Mouse (Mus musculus): Measurements from ENCODE around the gene Actl6b. TPM values are rescaled to one million over a fixed set of nuclear protein-coding genes. Genes with fewer than 3 reads are reported as not detected.
"Not testable (repeated sequence)": the region's sequence is repeated elsewhere in the genome, so short reads cannot be mapped to it uniquely, and the experiment has no call there.

Actl6b gene
- polyA plus RNA-seq, 1 experiment = not detected

DNA sequence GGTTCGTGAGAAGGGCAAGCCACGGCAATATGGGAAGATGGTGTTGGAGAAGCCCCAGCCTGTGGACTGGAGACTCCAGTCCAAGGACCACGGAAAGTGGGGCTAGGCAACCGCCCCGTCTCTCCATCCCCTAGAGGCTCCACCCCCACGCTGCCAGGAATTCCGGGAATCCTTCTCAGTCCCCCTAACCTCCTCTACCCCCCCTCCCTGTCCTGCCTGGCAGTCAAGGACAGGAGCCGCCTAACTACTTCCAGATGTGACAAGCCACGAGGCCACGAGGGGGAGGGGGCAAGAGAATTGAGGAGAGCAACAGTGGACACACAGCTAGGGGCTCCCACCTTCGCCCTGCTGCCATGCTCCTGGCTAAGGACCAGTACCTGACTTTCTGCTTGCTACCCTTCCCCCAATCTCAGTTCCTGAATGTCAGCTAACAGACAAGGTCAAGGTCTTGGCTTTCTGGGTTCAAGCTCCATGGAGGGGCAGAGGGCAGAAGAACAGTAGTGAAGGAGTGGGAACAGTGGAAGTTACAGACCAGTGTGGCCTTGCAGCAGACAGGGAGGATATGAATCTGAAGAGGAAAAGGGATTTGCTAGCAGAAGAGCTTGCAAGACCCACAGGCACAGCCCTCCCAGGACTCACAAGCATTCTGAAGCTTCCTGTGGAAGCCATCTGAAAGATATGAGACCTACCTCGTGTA is 57.4 kb downstream of the Actl6b start:
- no peak for TF ChIP-seq GATA1 (IDR thresholded peaks at IDR 0.05; ENCODE audit: borderline replicate concordance, low read length)
- TF ChIP-seq FLI1 (IDR thresholded peaks at IDR 0.05; ENCODE audit: low read length) = no peak
- Histone ChIP-seq H3K9me3 (no peaks in the 10 kb centered on the region), H3K27me3 (replicated peaks) (peaks cover 5% of the 10 kb centered on the region), H3K4me3 (replicated peaks) (peak overlapping the region; percentile 50), H3K36me3 (replicated peaks; ENCODE audit: low read length) (peaks cover 33% of the 10 kb centered on the region), H3K4me1 (peaks cover 35% of the 10 kb centered on the region)

DNA sequence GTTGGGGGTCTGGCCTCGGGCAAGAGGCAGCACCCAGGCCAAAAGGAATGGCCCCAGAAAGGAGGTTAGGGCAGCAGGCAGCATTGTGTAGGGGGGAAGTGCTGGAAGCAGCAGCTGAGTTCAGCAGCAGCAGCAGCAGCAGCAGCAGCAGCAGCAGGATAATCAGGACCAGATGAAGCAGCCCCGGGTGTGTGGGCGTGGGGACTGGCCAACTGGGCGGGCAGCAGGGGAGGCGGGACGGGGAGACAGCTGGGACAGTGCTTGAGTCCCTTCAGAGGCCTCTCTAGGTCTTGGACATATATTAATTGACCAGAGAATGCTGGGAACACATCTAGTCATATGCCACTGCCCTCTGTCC is 57.9 kb downstream of the Actl6b start:
- no peak overlapping the region for H3K4me3 ChIP-seq (replicated peaks)
- H3K4me1 ChIP-seq = peaks cover 30% of the 10 kb centered on the region
- peaks cover 7% of the 10 kb centered on the region for H3K27me3 ChIP-seq (replicated peaks)
- TF ChIP-seq GATA1 (IDR thresholded peaks at IDR 0.05; ENCODE audit: borderline replicate concordance, low read length) = no peak
- TF ChIP-seq FLI1 (IDR thresholded peaks at IDR 0.05; ENCODE audit: low read length) = no peak
- H3K36me3 ChIP-seq (replicated peaks; ENCODE audit: low read length) = peaks cover 29% of the 10 kb centered on the region
- H3K9me3 ChIP-seq = no peaks in the 10 kb centered on the region

DNA sequence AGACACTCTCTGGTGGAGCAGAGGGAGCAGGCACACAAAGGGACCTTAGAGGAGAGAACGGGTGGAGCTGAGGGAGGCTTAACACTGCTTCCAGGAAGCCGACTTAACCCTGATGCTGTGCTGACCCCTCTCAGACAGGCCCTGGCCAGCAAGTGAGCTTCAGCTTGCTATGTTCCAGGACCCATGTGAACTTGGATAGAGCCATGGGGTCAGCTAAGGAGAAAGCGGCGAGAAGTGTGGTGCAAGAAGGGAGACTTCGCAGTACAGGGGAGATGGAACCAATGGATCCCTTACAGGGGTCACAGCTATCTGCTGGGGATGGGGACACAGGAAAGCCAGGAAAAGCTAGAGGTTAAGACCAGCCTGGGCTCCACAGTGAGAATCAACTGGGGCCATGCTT is 59.8 kb downstream of the Actl6b start:
- peaks cover 18% of the 10 kb centered on the region for H3K27me3 ChIP-seq (replicated peaks)
- H3K9me3 ChIP-seq = no peaks in the 10 kb centered on the region
- no peak for TF ChIP-seq GATA1 (IDR thresholded peaks at IDR 0.05; ENCODE audit: borderline replicate concordance, low read length)
- no peak overlapping the region for H3K4me3 ChIP-seq (replicated peaks)
- peaks cover 14% of the 10 kb centered on the region for H3K36me3 ChIP-seq (replicated peaks; ENCODE audit: low read length)
- H3K4me1 ChIP-seq = peaks cover 30% of the 10 kb centered on the region

DNA sequence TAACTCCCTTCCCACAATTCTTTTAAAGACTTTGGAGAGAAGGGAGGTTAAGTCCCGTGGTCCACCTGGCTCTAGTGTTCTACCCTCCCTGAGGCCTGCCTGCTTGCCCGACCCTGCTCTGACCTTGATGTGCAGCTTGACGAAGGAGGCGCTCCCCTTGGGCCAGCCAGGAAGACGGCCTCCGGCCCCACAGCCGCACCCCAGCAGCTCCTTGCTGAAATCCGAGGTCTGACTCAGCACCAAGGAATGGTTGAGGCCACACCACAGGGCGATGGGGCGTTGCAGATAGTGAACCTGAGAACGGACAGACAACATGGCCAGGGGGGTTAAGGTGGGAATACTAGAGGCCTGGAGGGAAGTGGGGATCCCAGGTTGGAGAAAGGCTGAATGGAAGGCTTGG is 60.2 kb downstream of the Actl6b start, which contains the start of gene Pcolce:
Gene Pcolce, minus strand, starts transcription at position 235 of the 400 bp plus-strand sequence.
- H3K4me3 ChIP-seq (replicated peaks) = no peak within 1 kb of the TSS
- TF ChIP-seq GATA1 (IDR thresholded peaks at IDR 0.05; ENCODE audit: borderline replicate concordance, low read length) (no peak), FLI1 (IDR thresholded peaks at IDR 0.05; ENCODE audit: low read length) (no peak)
- H3K36me3 ChIP-seq (replicated peaks; ENCODE audit: low read length) = peaks cover 14% of the 10 kb centered on the region
- no peaks in the 10 kb centered on the region for H3K9me3 ChIP-seq
- peaks cover 35% of the 10 kb centered on the region for H3K4me1 ChIP-seq
- peaks cover 23% of the 10 kb centered on the region for H3K27me3 ChIP-seq (replicated peaks)

DNA sequence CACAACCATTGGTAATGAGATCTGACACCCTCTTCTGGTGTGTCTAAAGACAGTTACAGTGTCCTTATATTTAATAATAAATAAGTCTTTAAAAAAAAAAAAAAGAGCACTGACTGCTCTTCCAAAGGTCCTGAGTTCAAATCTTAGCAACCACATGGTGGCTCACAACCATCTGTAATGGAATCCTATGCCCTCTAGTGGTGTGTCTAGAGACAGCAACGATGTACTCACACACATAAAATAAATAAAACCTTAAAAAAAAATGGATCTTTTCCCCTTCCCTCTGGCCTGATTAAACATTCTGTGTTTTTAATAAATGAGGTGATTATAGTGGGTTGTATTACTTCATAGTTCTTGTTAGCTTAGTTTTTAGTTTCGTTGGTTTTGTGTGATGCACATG is 61.6 kb downstream of the Actl6b start:
- H3K36me3 ChIP-seq (replicated peaks; ENCODE audit: low read length); H3K9me3 ChIP-seq; H3K4me3 ChIP-seq (replicated peaks): not testable (repeated sequence)
- H3K4me1 ChIP-seq = peaks cover 36% of the 10 kb centered on the region
- H3K27me3 ChIP-seq (replicated peaks) = peaks cover 33% of the 10 kb centered on the region

DNA sequence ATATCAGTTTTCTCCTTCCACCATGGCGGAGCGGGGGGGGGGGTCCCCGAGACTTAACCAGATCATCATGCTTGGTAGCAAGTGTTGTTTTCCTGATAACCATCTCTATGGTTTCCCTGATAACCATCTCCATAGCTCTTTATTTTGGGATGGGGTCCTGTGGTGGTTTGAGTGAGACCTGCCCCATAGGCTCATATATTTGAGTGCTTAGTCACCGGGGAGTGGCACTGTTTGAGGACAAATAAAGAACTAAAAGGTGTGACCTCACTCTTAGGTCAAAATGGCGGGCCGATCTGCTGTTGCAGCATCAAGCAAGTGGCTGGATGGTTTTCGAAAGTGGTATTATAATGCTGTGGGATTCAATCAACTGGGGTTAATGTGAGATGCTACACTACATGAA is 62.0 kb downstream of the Actl6b start:
- H3K4me3 ChIP-seq (replicated peaks) = no peak overlapping the region
- H3K27me3 ChIP-seq (replicated peaks) = peaks cover 35% of the 10 kb centered on the region
- H3K4me1 ChIP-seq = peaks cover 32% of the 10 kb centered on the region
- peaks cover 10% of the 10 kb centered on the region for H3K36me3 ChIP-seq (replicated peaks; ENCODE audit: low read length)
- no peaks in the 10 kb centered on the region for H3K9me3 ChIP-seq
- no peak for TF ChIP-seq FLI1 (IDR thresholded peaks at IDR 0.05; ENCODE audit: low read length)
- no peak for TF ChIP-seq GATA1 (IDR thresholded peaks at IDR 0.05; ENCODE audit: borderline replicate concordance, low read length)

Other genes with a start within 250 kb of the Actl6b start
- 163 and 271 TPM in 2 replicates for gene Srrt, start 245.8 kb upstream of the Actl6b start, polyA plus RNA-seq (2012; ENCODE audit: insufficient read depth, low replicate concordance)
- gene Trip6, start 239.1 kb upstream of the Actl6b start, polyA plus RNA-seq (2012; ENCODE audit: insufficient read depth, low replicate concordance) = 35.0 and 68.0 TPM in 2 replicates
- gene Slc12a9, start 219.9 kb upstream of the Actl6b start, polyA plus RNA-seq (2012; ENCODE audit: insufficient read depth, low replicate concordance) = 2.5 and 6.4 TPM in 2 replicates
- gene Ephb4, start 203.4 kb upstream of the Actl6b start, polyA plus RNA-seq (2012; ENCODE audit: insufficient read depth, low replicate concordance) = not detected in 2 replicates
- gene Zan, start 76.5 kb upstream of the Actl6b start, polyA plus RNA-seq (2012; ENCODE audit: insufficient read depth, low replicate concordance) = not detected in 2 replicates
- gene Pop7, start 51.0 kb upstream of the Actl6b start, polyA plus RNA-seq (2012; ENCODE audit: insufficient read depth, low replicate concordance) = 30.7 and 70.0 TPM in 2 replicates
- 13.2 and 15.3 TPM in 2 replicates for gene Gigyf1, start 35.0 kb upstream of the Actl6b start, polyA plus RNA-seq (2012; ENCODE audit: insufficient read depth, low replicate concordance)
- not detected in 2 replicates for gene Epo, start 20.3 kb upstream of the Actl6b start, polyA plus RNA-seq (2012; ENCODE audit: insufficient read depth, low replicate concordance)
- gene Gnb2, start 20.0 kb upstream of the Actl6b start, polyA plus RNA-seq (2012; ENCODE audit: insufficient read depth, low replicate concordance) = 332 and 439 TPM in 2 replicates
- gene Tfr2, start 16.3 kb downstream of the Actl6b start, polyA plus RNA-seq (2012; ENCODE audit: insufficient read depth, low replicate concordance) = 1.7 and 5.8 TPM in 2 replicates
- gene Mospd3, start 47.5 kb downstream of the Actl6b start, polyA plus RNA-seq (2012; ENCODE audit: insufficient read depth, low replicate concordance) = 459 and 906 TPM in 2 replicates
- gene Pcolce, start 60.3 kb downstream of the Actl6b start, polyA plus RNA-seq (2012; ENCODE audit: insufficient read depth, low replicate concordance) = 0.09 and 0.87 TPM in 2 replicates
- gene Fbxo24, start 75.5 kb downstream of the Actl6b start, polyA plus RNA-seq (2012; ENCODE audit: insufficient read depth, low replicate concordance) = 0.15 TPM in 1 of 2 replicates, not detected in the other
- 138 and 187 TPM in 2 replicates for gene Lrch4, start 75.6 kb downstream of the Actl6b start, polyA plus RNA-seq (2012; ENCODE audit: insufficient read depth, low replicate concordance)
- gene Gm20605, start 75.7 kb downstream of the Actl6b start, polyA plus RNA-seq (2012; ENCODE audit: insufficient read depth, low replicate concordance) = 5.6 and 30.5 TPM in 2 replicates
- gene Sap25, start 87.8 kb downstream of the Actl6b start, polyA plus RNA-seq (2012; ENCODE audit: insufficient read depth, low replicate concordance) = 62.2 and 72.5 TPM in 2 replicates
- gene Irs3, start 92.2 kb downstream of the Actl6b start, polyA plus RNA-seq (2012; ENCODE audit: insufficient read depth, low replicate concordance) = 0.95 TPM in 1 of 2 replicates, not detected in the other
- gene Agfg2, start 131.2 kb downstream of the Actl6b start, polyA plus RNA-seq (2012; ENCODE audit: insufficient read depth, low replicate concordance) = 58.4 and 131 TPM in 2 replicates
- 5.9 and 8.4 TPM in 2 replicates for gene Nyap1, start 188.1 kb downstream of the Actl6b start, polyA plus RNA-seq (2012; ENCODE audit: insufficient read depth, low replicate concordance)
- gene Tsc22d4, start 192.2 kb downstream of the Actl6b start, polyA plus RNA-seq (2012; ENCODE audit: insufficient read depth, low replicate concordance) = 582 and 1,005 TPM in 2 replicates
- 104 and 105 TPM in 2 replicates for gene Ppp1r35, start 225.3 kb downstream of the Actl6b start, polyA plus RNA-seq (2012; ENCODE audit: insufficient read depth, low replicate concordance)
- 88.7 and 584 TPM in 2 replicates for gene Mepce, start 234.1 kb downstream of the Actl6b start, polyA plus RNA-seq (2012; ENCODE audit: insufficient read depth, low replicate concordance)
- 0.70 TPM in 1 of 2 replicates, not detected in the other for gene Zcwpw1, start 234.3 kb downstream of the Actl6b start, polyA plus RNA-seq (2012; ENCODE audit: insufficient read depth, low replicate concordance)

All from megakaryocyte, embryonic 14.5 days (primary cell).